8 mouse cellular contexts compared by ENCODE assay signal in the genomic region with DNA sequence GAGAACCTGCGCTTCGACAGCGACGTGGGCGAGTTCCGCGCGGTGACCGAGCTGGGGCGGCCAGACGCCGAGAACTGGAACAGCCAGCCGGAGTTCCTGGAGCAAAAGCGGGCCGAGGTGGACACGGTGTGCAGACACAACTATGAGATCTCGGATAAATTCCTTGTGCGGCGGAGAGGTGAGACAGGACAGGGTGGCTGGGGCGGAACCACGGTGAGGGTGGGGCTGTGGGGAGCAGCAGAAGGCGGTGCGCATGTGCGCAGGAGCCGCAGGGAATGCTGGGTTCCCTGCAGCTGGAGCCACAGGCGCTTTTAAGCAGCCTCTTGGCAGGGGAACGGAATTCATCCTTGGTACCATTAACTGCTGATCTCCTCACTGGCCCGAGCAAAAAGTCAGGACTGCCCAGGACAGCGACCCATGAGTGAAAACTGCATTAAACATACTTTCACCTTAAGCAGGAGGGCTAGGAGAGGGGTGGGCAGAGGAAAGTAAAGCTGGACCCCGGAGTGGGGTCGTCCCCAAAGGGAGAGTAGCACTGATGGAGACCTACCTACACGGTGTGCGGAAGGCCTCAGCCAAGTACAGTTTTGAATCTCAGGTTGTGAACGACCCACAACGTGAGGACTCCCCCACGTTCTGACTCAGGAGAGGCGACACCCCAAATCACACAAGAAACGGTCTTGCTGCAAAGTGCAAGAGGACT. TPM values are rescaled to one million over a fixed set of nuclear protein-coding genes. Genes with fewer than 3 reads are reported as not detected.
DNase-seq lines count a peak whose midpoint lies in the region; ATAC-seq lines count a peak whose summit lies in the region.

No protein-coding gene starts in this region.

- ATAC-seq in hindbrain, embryonic 15.5 days (ENCODE audit: low FRiP score, low read depth) = peak; percentile 86

- H3K4me1 ChIP-seq in hindbrain, embryonic 15.5 days (replicated peaks) = peaks cover 7% of the 10 kb centered on the region; the same call in 1 of the 2 replicates

- H3K9ac ChIP-seq in hindbrain, embryonic 15.5 days = peak overlapping the region; percentile 58

- peak overlapping the region; percentile 78 for H3K27ac ChIP-seq in hindbrain, embryonic 15.5 days (replicated peaks)

- H3K9me3 ChIP-seq in hindbrain, embryonic 15.5 days = no peaks in the 10 kb centered on the region

- H3K27me3 ChIP-seq in hindbrain, embryonic 15.5 days = 0 out of 2 replicates have a peak, but pooled peaks cover 3% of the 10 kb centered on the region

- WGBS in hindbrain, embryonic 15.5 days = 21% methylated on average over 38 of the region's 38 CpGs

- DNase-seq in adrenal gland, adult (ENCODE audit: inconsistent age in 2 of 2, low spot score in 1 of 2) = peak; percentile 80 to 90
- peak; percentile 75 to 83 for DNase-seq in cerebellum, postnatal 25 days
- peak; percentile 38 for DNase-seq in gastrocnemius, adult 18-20 months (ENCODE audit: low spot score)
- peak; percentile 68 to 72 for DNase-seq in left cerebral cortex, adult 18-20 months (ENCODE audit: low spot score in 2 of 2)
- DNase-seq in lung, postnatal 25 days (ENCODE audit: low spot score) = peak; percentile 73
- DNase-seq in retina, postnatal 1 day = peak; percentile 76
- DNase-seq in urinary bladder, postnatal 36 days (ENCODE audit: low spot score in 2 of 2) = peak; percentile 37 to 65

- H3K4me2 ChIP-seq in hindbrain, embryonic 15.5 days = peak overlapping the region; percentile 73

- H3K4me3 ChIP-seq in hindbrain, embryonic 15.5 days = peak overlapping the region; percentile 59

- no peaks in the 10 kb centered on the region for H3K36me3 ChIP-seq in hindbrain, embryonic 15.5 days

RNA-seq across cellular contexts. Expression of gene H2-Eb1, which starts 4.2 kb away (rescaled TPM):
- total RNA-seq in gastrocnemius, adult 18-20 months (2021) = 1 to 10 TPM; 3.9 to 5.6 TPM
- polyA plus RNA-seq in hindbrain, embryonic 15.5 days (2015; fragmentation: Nextera tagmentation; extraction: Ambion mirVana) = 3.4 and 4.1 TPM in 2 replicates
- total RNA-seq in left cerebral cortex, adult 18-20 months (2021) = 1 to 10 TPM; 4.0 to 6.0 TPM

RNA-seq across cellular contexts. Expression of gene H2-Eb2, which starts 15.6 kb away (rescaled TPM):
- not detected for total RNA-seq in gastrocnemius, adult 18-20 months (2021)
- 0.26 TPM in 2 replicates for polyA plus RNA-seq in hindbrain, embryonic 15.5 days (2015; fragmentation: Nextera tagmentation; extraction: Ambion mirVana)
- total RNA-seq in left cerebral cortex, adult 18-20 months (2021) = not detected

RNA-seq across cellular contexts. Expression of gene H2-Aa, which starts 22.2 kb away (rescaled TPM):
- total RNA-seq in gastrocnemius, adult 18-20 months (2021) = 1 to 10 TPM; 3.7 to 5.9 TPM
- polyA plus RNA-seq in hindbrain, embryonic 15.5 days (2015; fragmentation: Nextera tagmentation; extraction: Ambion mirVana) = 0.83 and 1.2 TPM in 2 replicates
- 1 to 10 TPM; 4.5 to 5.9 TPM for total RNA-seq in left cerebral cortex, adult 18-20 months (2021)

RNA-seq across cellular contexts. Expression of gene Btnl2, which starts 44.8 kb away (rescaled TPM):
- under 1 TPM; 0.14 to 0.33 TPM for total RNA-seq in gastrocnemius, adult 18-20 months (2021)
- 0.05 TPM in 1 of 2 replicates, not detected in the other for polyA plus RNA-seq in hindbrain, embryonic 15.5 days (2015; fragmentation: Nextera tagmentation; extraction: Ambion mirVana)
- total RNA-seq in left cerebral cortex, adult 18-20 months (2021) = under 1 TPM; 0.63 to 0.68 TPM

RNA-seq across cellular contexts. Expression of gene H2-Ab1, which starts 52.3 kb away (rescaled TPM):
- 1 to 10 TPM; 3.0 to 4.8 TPM for total RNA-seq in gastrocnemius, adult 18-20 months (2021)
- polyA plus RNA-seq in hindbrain, embryonic 15.5 days (2015; fragmentation: Nextera tagmentation; extraction: Ambion mirVana) = 1.6 and 2.5 TPM in 2 replicates
- total RNA-seq in left cerebral cortex, adult 18-20 months (2021) = 1 to 10 TPM; 3.2 to 5.2 TPM

Comparison
In these comparisons a context has a peak if more than half of its experiments do, and no peak if none do; other contexts are left out.
1. Peak in every context shown above with its lines: DNase-seq, ATAC-seq, H3K4me3 ChIP-seq and H3K27ac ChIP-seq.